Mouse (Mus musculus): Measurements from ENCODE around the gene Zfp334.

Zfp334 gene

DNA sequence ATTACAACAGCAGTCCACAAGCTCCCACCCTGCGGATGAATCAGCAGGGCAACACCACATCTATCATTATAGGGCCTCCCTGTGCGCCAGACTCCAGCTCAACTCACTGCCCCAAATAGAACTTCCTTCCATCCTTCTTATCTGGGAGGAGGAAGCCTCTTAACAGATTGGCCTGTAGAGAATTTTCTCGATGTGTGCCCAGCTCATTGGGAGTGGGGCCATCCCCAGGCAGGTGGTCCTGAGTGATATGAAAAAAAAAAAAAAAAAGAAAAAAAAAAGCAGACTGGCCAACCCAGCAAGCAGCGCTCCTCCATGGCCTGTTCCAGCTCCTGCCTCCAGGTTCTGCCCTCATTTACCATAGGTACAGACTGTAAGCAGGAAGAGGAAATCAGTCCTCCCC is 12.1 kb downstream of the Zfp334 start:
- DNase-seq (ENCODE audit: low spot score), result no peak

DNA sequence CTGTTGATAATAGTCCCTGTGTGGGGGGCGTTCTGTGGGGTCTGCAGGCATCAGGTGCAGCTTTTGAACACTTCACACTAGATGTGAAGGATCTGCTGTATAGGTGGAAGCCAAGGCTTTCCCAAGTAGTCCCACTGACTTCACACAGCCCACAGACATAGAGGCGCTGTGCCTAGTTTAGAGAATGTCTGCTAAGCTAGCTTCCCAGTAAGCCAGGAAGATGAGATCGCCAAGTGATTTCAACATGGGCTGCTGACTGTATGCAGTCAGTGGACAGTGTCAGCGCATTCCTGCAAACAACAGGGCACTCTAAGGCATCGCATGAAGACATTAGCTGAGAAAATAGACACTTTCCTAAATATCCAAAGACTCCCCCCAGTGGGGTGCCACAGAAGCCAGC is 12.6 kb downstream of the Zfp334 start:
- DNase-seq (ENCODE audit: low spot score), result no peak

DNA sequence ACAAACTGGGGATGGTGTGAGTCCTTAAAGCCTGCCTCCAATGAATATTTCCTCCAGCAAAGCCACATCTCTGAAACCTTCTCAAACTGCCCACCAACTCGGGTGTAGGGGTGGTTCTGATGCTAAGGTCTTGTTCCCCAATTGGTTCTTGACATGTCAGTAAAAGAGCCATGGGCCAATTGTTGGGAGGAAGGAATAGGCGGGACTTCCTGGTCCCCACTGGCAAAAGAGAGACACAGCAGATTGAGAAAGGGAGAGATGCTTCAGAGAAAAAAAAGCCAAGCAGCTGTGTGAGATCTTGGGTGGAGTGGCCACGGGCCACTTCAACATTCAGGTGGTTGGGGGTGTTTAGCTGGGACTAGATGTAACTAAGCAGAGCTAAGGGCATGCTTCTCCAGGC is 17.0 kb downstream of the Zfp334 start:
- no peak for DNase-seq (ENCODE audit: low spot score)

DNA sequence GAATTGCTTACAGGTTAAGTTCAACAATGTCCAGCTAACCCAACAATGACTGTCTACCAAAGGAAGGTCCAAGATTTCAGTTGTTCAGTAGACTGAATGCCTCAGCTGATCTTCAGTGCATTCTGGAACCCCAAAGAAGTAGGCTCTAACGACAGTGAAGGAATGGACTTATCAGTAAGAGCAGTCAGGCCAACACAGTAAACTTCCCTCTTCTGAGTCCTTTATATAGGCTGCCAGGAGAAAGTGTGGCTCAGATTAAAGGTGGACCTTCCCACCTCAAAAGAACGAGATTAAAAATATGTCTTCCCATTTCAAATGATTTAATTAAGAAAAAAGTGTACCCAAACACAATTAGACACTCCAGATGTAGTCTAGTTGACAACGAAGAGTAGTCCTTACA is 17.7 kb downstream of the Zfp334 start:
- DNase-seq (ENCODE audit: low spot score), result no peak

DNA sequence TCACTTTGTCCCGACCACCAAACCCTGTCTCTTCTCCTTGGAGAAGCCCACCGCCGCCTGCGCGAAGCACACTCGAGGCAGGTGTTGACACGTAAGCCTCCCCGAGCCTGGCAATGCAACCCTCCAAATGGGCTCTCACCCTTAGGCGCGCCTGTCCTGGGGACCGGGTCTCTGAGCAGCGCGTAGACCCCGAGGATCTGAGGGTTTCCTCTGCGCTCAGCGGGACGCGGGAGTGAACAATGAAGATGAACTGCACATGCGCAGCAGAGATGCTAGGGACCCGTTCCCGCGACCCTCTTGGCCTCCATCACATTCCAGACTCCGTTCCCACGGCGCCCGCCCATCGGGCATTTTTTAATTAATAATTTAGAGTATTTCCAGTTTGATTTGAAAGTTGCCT is 19.6 kb downstream of the Zfp334 start, which contains the start of gene Zfp663:
Zfp663 (minus strand) TSS at position 234 of the 400 bp plus-strand sequence.
- no peak for DNase-seq (ENCODE audit: low spot score)

DNA sequence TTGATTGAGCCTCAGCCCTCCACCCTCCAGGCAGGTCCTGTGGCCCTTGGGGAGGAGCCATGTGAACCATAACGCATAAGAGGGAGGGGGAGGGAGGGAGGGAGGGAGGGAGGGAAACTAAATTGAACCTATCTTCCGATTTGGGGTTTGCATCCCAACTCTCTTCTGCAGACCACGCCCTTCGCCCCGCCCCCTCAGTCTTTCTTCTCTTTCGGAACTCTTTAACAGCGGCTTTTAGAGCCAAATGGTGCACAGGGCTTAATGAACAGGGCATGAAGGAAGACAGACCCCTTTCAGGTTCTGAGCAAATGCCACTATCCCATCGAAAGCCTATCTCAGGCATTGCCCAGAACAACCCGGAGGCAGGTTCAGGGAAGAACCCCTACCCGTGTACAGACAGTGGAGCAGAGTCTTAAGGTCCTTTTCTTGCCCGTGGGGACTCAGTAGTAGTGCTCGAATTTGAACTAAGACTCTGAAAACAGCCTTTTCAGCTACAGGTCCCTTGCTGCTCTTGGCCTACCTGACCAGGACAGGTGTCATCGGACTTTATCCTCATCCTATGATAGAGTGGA is 20.1 kb downstream of the Zfp334 start:
- peak; percentile 66 for DNase-seq (ENCODE audit: low spot score)

DNA sequence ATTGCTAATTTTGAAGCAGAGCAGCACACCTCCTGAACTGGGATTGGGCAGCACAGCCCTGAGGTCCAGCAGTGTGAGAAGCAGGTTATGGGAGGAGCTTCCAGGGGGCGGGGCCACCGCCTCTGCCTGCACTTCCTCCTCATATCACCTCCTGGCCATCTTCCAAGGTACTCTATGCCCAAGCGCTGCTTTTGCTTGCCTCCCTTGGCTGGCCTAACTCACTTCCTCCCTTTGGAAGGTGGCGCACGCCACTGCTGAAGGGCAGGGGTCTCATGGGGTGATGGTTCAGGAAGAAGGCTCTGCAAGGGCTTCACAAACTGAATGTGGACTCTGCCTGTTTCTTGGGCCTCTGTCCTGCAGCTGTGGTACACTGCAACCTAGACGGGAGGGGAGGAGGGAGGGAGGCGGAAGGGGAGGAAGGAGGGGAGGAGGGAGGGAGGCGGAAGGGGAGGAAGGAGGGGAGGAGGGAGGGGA is 21.0 kb downstream of the Zfp334 start:
- peak; percentile 68 for DNase-seq (ENCODE audit: low spot score)

DNA sequence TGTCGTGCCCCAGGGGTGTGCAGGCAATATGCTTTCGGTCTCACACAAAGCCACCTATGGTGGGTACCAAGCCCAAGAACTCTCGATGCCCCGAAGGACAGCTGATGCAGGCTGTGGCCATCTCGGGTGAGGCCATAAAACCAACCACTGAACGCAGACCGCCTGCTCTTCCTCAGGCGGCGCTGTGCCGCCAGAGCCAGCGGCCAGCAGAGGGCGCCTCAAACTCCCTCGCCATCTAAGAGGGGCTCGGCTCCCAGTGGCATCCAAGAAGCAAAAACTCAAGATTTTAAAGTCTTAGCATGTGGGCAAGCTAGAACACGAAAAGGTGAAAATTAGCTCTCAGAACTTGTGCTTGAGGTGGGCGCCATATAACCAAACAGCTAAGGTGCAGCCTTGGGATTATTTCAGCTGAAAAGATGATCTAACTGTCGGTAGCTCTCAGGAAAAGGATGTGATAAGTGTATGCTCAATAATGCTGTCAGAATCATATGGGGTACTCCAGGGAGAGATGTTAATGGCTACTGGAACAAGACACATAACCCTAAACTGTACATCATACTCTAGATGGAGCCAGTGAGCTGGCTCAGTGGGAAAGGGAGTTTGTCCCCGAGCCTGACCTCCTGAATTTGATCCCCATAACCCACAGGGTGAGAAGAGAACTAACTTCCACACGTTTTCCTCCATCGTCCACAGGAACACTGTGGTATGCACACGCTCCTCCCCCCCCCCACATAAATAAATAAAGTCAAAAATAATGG is 23.5 kb downstream of the Zfp334 start:
- DNase-seq (ENCODE audit: low spot score), result peak; percentile 84

DNA sequence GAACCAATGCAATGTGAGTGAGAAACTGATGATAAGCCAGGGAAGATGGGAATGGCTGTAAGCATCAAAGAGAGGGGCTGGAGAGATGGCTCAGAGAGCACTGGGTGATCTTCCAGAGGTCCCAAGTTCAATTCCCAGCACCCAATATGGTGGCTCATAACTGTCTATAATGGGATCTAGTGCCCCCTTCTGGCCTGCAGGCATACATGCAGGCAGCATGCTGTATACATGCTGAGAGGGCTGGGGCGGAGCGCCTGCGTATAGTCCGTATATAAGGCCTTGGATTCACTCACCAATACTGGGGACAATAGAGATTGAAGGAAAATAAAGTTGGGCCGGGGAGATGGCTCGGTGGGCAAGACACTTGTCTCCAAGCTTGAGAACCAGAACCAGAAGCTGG is 24.8 kb downstream of the Zfp334 start:
- no peak for DNase-seq (ENCODE audit: low spot score)

DNA sequence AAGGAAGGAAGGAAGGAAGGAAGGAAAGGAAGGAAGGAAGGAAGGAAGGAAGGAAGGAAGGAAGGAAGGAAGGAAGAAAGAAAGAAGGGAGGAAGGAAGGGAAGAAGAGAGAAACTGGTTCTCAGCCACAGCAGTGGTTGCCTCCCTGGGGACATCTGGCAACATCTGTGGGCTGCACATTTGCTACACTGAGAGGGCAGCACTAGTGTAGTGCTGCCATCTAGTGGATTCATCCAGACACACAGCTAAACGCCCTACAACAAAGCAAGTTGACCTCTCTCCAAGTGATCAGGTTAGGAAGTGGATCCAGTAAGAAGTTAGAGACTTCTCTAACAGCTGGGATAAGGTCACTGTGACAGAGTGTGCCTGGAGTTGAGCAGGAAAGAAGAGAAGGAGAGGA is 27.2 kb downstream of the Zfp334 start:
- DNase-seq (ENCODE audit: low spot score), result peak; percentile 68

DNA sequence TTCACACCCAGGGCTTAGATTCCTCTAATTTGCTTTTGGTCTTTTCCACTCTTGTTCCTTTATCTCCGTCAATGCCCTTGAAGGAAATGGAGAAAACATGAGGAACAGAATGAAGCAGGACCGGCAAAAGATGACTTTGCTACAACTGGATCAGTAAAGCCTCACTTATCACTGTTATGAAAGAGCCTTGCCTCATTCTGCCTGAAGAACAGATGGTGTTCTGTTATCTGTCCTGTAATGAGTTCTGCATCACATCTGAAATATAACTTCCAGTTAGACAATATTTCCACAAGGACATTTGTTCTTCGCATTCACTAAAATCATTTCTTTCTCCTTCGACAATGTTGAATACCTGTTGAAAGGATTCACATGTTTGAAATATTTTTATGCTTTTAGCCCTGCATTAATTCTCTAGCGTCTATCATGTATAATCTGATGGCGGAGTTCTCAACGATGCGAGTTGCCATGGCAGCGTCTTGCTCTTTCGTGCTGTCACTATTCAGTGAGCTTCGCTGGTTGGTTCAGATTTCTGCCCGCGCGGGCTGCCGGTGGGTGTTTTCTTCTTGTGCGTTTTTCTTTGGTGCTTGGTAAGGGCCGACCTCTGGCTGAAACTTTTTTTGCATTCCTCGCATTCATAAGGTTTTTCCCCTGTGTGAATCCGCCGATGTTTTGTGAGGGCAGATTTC is 36.1 kb downstream of the Zfp334 start:
- DNase-seq (ENCODE audit: low spot score), result no peak

DNA sequence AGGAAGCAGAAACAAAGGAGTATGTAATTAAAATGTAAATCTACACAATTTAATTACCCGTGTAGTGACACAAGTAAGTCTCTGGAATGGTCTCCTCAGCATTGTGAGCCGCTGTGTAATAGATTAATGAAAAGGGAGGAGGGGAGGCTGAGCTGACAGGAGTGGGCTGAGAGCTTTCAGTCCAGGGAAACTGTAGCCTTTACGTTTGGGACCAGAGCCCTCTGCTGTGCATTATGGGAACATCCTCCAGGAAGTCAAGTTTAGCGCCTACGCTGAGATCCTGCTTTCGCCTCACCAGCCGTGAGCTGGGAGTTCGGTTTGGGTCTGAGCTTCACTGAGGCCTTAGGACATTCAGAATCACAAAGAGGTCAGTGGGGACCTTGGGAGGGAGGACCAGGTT is 38.6 kb downstream of the Zfp334 start:
- no peak for DNase-seq (ENCODE audit: low spot score)

DNA sequence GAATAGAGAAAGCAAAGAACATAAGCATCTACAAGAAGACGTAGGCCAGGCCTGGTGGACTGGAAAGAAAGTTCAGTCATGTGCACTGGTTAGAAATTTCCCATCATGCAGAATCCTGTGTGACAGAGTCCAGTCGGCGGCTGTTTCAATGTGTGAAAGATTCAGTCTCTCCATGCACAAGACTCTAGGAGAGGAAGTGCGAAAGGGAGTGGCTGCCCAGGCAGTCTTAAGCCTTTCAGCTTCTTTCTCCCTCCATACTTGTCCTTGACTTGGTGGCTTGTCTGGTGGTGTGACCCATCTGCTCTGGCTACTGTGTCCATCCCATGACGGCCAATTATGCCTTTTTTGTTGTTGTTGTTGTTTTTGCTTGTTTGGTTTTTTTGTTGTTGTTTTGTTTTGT is 41.9 kb downstream of the Zfp334 start:
- no peak for DNase-seq (ENCODE audit: low spot score)

DNA sequence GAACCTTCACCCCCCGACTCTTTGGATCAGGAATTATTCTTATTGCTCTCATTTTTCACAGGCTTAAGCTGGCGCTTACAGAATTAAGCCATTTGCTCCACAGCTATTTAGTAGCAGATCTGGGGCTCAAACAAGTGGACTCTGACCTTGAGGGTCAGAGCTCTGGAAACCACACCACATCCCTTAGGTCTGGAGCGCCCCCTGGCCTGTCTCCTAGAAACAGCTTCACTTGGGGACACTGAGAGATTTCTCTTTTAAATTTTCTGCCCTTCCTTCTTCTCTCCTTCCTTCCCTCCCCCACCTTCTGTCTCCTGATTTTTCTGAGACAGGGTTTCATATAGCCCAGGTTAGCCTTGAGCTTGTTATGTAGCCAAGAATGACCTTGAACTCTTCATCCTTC is 50.9 kb downstream of the Zfp334 start:
- DNase-seq (ENCODE audit: low spot score), result peak; percentile 84

DNA sequence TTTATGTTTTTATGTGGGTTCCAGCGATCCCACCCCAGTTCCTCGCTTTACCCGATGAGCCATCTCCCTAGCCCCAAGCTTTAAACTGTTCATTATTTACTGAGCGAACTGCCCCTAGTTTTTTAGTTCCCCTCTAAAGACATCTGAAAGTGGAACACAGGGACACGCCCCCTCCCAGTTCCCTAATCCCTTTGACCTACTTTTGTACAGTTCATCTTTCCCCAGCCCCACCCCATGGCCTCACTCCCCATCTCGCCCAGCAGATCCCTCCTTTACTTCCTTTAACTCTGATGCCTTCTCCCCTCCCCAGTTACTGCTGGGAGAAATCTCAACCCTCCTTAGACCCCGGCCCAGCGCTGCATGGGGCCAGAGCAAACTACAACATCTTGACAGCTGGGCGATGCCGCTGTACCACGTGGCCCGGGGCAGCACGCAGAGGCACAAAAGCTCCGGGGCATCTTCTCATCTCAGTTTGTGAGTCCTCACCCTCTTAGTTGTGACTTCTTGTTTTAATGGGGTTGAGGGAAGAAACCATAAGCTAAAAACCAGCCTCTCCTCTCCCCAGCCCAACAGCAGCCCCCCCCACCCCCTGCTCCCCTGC is 55.3 kb downstream of the Zfp334 start:
- no peak for DNase-seq (ENCODE audit: low spot score)

DNA sequence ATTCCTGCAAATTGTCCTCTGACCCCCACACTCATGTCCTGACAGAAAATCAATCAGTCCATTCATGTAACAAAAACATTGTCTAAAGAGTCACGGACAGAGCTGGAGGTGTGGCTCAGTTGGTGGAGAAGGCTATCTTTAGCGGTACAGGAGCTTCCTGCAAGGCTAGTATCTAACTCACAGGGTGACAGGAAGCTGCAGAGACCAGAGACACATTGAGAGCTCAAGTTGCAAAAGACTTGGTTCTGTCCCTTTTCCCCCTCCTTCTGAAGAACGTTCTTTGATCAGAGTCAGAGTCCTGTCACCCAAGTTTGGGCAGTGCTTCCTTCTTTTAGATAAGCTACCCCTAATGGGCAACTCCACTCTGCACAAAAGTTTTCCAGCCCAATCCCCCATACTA is 58.4 kb downstream of the Zfp334 start:
- no peak for DNase-seq (ENCODE audit: low spot score)

DNA sequence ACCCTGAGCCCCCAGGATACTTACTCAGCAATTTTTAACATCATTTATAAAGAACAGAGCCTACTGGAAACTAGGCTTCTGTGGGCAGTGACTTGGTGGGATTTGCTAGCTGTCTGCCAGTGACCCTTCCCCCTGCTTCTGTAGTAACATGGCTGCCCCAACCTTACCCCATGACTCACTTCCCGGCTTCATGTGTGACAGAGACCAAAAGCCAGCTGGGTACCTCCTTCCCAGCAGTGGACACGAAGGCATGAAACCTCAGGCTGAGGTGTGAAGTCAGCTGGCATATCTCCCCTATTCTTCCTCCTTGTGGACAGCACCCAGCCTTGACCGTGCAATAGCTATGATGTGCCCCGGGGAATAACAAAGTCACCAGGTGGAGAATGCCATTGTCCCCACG is 59.3 kb downstream of the Zfp334 start:
- no peak for DNase-seq (ENCODE audit: low spot score)

DNA sequence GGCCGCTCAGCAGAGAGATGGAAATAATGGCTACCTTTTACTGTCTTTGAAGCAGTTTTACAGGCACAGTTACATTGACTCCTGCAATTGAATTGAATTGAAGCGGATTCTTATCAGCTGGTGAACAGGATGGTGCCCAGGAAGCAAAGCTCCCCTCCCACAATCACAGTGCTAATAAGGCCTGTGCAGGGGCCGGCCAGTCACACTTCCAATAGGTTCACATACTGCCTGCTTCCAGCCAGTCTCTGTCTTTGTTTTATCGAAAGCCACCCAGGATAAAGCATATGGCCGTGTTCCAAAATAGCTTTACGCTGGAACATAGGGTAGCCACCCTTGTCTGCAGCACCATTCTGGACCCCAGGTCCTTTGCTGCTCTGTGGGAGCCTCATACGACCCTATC is 60.7 kb downstream of the Zfp334 start:
- no peak for DNase-seq (ENCODE audit: low spot score)

DNA sequence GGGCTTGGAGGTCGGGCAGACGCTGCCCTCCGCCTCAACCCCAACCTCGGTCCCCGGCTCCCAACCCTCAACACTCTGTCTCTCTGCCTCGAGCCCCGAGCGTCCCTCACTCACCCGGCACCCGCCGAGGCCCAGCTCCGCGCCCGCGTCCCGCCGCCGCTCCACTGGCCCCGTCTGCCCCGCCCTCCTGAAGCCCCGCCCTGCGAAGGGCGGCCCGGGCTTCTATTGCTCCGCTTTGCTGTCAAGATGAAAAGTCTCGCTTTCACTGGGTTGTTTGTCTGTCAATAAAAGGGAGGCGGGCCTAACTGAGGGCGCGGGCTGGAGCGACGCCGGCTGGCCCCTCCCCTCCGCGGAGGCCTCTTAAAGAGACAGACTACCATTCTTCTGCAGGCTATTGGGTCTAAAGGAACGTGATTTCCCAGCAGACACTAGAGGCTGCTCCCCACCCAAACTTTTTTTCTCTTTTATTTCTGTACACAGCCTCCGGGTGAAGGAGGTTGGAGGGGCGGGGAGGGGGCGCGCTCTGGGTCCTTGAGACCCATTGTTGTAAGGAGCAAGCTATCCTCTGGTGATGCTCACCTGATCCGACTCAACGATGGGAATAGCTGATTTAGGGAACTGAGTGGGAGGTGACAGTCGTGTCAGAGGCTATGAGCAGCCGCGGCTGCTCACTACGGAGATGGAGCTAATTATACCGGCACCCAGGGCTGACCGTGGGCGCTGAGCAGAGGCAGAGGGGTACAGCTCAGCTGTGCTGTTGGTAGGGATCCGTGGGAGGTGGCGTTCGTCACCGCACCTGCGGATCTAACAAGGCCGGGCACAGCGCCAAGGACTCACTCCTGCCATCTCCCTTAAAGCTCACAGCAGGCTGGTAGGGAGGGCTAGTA is 61.5 kb downstream of the Zfp334 start, which contains the start of gene Elmo2:
Elmo2 (minus strand) TSS at position 176 of the 887 bp plus-strand sequence.
- DNase-seq (ENCODE audit: low spot score), result peak; percentile 98

DNA sequence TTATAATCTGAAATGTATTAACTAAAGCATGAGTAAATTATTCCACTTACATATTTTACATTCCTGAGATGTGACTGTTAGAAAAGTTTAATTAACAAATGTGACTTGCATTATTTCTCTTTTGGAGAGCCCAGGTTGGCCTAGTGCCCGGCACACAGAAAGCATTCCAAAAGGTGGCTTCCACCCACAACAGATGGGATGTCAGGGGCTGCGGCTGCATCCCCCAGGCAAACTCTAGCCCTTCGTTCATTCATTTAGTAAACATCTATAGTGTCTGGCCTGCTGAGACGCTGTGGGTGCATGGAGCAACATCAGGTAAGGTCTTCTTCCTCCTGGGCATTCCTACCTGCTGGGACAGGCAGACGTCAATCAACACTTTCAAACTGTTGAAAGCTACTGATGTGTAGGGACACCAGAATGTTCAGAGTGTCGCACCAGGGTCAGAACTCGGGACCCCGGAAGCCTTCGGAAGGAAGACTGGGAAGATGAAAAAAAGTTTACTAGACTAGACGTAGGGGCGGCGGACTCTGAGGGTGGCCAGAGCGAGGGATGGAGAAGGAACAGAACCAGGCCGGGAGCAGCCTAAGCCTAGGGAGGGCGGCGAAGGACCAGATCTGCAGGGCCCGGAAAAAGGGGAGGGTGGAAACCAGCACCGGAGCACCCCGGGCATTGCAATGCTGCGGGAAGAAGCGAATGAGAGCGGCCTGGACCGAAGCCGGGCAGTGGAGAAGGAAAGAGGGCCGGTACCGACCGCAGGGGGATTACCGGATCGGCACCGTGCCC is 62.3 kb downstream of the Zfp334 start:
- peak; percentile 58 for DNase-seq (ENCODE audit: low spot score)
